Mouse (Mus musculus): ENCODE results near the gene Klhl32. TPM values are rescaled to one million over a fixed set of nuclear protein-coding genes. Genes with fewer than 3 reads are reported as not detected.
A peak's percentile ranks its signal among the peaks of the same experiment; 100 is the strongest.

The Klhl32 gene
- total and polyA plus RNA-seq, 2 experiments, result 0.05 to 0.18 TPM

- no peak for TF ChIP-seq POLR2A (IDR thresholded peaks at IDR 0.05; ENCODE audit: extremely low read depth, insufficient read depth, low read length)
- TF ChIP-seq CTCF (IDR thresholded peaks at IDR 0.05; ENCODE audit: low read depth, low read length), result no peak
- no peaks in the 10 kb centered on the region for H3K36me3 ChIP-seq (ENCODE audit: control insufficient read depth, insufficient read depth, low read length)
- H3K9ac ChIP-seq (ENCODE audit: low read depth, low read length), result no peak overlapping the region
- H3K4me3 ChIP-seq (ENCODE audit: insufficient read depth, low read depth, low read length), result no peak overlapping the region
- H3K4me1 ChIP-seq (ENCODE audit: control insufficient read depth, insufficient read depth, low read length), result no peaks in the 10 kb centered on the region
- DNase-seq (ENCODE audit: extremely low read depth, low read depth, low spot score), result no peak
- no peak overlapping the region for H3K27ac ChIP-seq (replicated peaks; ENCODE audit: insufficient read depth, low read depth, low read length)
- WGBS, result 93% methylated on average over 3 of the region's 3 CpGs
- H3K79me2 ChIP-seq (ENCODE audit: control insufficient read depth, insufficient read depth, low read length), result no peaks in the 10 kb centered on the region
- no peaks in the 10 kb centered on the region for H3K27me3 ChIP-seq (ENCODE audit: control insufficient read depth, insufficient read depth, low read length)
Measured at GRCm38 (mm10) chr4:24583997-24584396, 266.9 kb downstream of the Klhl32 start.

DNA sequence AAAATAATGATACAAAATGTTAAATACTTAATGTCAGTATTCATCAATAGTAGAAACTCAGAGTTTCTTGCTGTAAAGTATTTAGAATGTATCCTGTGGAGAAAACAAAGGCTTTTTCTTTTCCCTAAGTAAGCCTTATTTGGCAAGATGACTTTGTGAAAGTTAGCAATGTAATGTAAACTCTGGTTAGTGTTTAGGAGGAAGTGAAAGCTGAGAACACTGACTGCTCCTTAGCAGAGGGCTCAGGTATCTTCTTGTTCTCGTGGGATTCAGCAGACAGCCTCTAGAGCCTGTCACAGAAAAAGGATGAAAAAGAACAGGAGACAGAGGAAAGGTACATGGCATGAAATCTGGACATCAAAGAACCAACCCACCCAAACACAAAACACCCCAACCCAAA lies 268.6 kb downstream of the Klhl32 start:
- Histone ChIP-seq H3K4me1 (ENCODE audit: control insufficient read depth, insufficient read depth, low read length) (no peaks in the 10 kb centered on the region), H3K79me2 (ENCODE audit: control insufficient read depth, insufficient read depth, low read length) (no peaks in the 10 kb centered on the region), H3K4me3 (ENCODE audit: insufficient read depth, low read depth, low read length) (no peak overlapping the region), H3K36me3 (ENCODE audit: control insufficient read depth, insufficient read depth, low read length) (no peaks in the 10 kb centered on the region), H3K9ac (ENCODE audit: low read depth, low read length) (no peak overlapping the region), H3K27ac (replicated peaks; ENCODE audit: insufficient read depth, low read depth, low read length) (no peak overlapping the region), H3K27me3 (ENCODE audit: control insufficient read depth, insufficient read depth, low read length) (no peaks in the 10 kb centered on the region)
- no peak for TF ChIP-seq CTCF (IDR thresholded peaks at IDR 0.05; ENCODE audit: low read depth, low read length)
- TF ChIP-seq POLR2A (IDR thresholded peaks at IDR 0.05; ENCODE audit: extremely low read depth, insufficient read depth, low read length), result no peak
- DNase-seq (ENCODE audit: extremely low read depth, low read depth, low spot score), result no peak
- 55% methylated on average over 1 of the region's 1 CpGs for WGBS

DNA sequence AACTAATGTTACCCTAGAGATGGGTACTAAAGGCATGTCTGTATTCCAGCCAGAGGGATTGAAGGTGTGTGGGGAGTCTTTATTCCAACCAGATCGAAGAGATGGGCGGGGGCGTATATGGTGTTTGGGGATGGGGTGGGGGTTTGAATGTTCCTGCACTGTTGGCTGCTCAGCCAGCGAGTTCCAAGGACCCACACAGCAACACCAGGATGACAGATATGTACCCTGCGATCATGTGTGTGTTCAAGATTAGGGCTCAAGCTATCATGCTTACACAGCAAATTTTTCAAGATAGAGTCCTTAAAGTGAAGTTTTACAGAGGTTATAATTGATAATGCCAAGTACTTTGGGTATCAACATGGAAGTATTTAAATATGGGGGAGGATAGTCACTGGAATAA lies 273.3 kb downstream of the Klhl32 start:
- H3K79me2 ChIP-seq (ENCODE audit: control insufficient read depth, insufficient read depth, low read length), result no peaks in the 10 kb centered on the region
- H3K4me3 ChIP-seq (ENCODE audit: insufficient read depth, low read depth, low read length), result no peak overlapping the region
- no peaks in the 10 kb centered on the region for H3K27me3 ChIP-seq (ENCODE audit: control insufficient read depth, insufficient read depth, low read length)
- H3K27ac ChIP-seq (replicated peaks; ENCODE audit: insufficient read depth, low read depth, low read length), result no peak overlapping the region
- 98% methylated on average over 5 of the region's 5 CpGs for WGBS
- H3K9ac ChIP-seq (ENCODE audit: low read depth, low read length), result no peak overlapping the region
- no peak for DNase-seq (ENCODE audit: extremely low read depth, low read depth, low spot score)
- H3K36me3 ChIP-seq (ENCODE audit: control insufficient read depth, insufficient read depth, low read length), result no peaks in the 10 kb centered on the region
- H3K4me1 ChIP-seq (ENCODE audit: control insufficient read depth, insufficient read depth, low read length), result no peaks in the 10 kb centered on the region
- TF ChIP-seq CTCF (IDR thresholded peaks at IDR 0.05; ENCODE audit: low read depth, low read length) (no peak), POLR2A (IDR thresholded peaks at IDR 0.05; ENCODE audit: extremely low read depth, insufficient read depth, low read length) (no peak)

- H3K36me3 ChIP-seq (ENCODE audit: control insufficient read depth, insufficient read depth, low read length), result no peaks in the 10 kb centered on the region
- H3K27ac ChIP-seq (replicated peaks; ENCODE audit: insufficient read depth, low read depth, low read length), result no peak overlapping the region
- H3K4me1 ChIP-seq (ENCODE audit: control insufficient read depth, insufficient read depth, low read length), result no peaks in the 10 kb centered on the region
- no peaks in the 10 kb centered on the region for H3K27me3 ChIP-seq (ENCODE audit: control insufficient read depth, insufficient read depth, low read length)
- peak; percentile 97 for TF ChIP-seq CTCF (IDR thresholded peaks at IDR 0.05; ENCODE audit: low read depth, low read length)
- no peak for TF ChIP-seq POLR2A (IDR thresholded peaks at IDR 0.05; ENCODE audit: extremely low read depth, insufficient read depth, low read length)
- H3K79me2 ChIP-seq (ENCODE audit: control insufficient read depth, insufficient read depth, low read length), result no peaks in the 10 kb centered on the region
- peak; percentile 31 for DNase-seq (ENCODE audit: extremely low read depth, low read depth, low spot score)
- H3K9ac ChIP-seq (ENCODE audit: low read depth, low read length), result no peak overlapping the region
- no peak overlapping the region for H3K4me3 ChIP-seq (ENCODE audit: insufficient read depth, low read depth, low read length)
- 22% methylated on average over 6 of the region's 6 CpGs for WGBS
Measured at GRCm38 (mm10) chr4:24574276-24574675, 276.6 kb downstream of the Klhl32 start.

DNA sequence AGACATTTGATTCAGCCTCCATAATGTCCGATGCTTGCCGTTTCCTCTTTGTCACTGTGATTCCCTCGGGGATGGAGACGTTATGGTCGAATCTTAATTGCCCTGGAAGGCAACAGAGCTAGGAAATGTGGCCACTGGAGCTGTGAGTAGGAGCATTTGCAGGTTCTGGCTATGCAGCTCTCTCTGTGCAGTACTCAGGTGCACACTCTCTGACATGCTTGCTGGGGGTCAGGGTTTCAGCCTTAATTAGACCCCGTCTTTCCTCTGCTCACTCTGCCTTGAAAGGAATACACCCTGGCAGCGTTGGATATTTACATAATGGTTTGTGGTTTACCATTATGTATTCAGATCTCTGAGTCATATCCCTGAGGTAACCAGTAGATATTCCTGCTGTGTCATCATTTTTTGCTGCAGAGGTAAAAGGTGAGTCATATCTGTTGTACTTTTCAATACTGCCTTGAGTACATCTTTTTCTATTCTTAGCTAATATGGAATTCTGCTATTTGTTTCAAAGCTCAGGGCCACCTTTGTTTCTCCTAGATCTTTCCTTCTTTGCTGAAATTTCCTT lies 281.9 kb downstream of the Klhl32 start:
- no peaks in the 10 kb centered on the region for H3K36me3 ChIP-seq (ENCODE audit: control insufficient read depth, insufficient read depth, low read length)
- WGBS, result 95% methylated on average over 7 of the region's 7 CpGs
- no peak overlapping the region for H3K4me3 ChIP-seq (ENCODE audit: insufficient read depth, low read depth, low read length)
- TF ChIP-seq POLR2A (IDR thresholded peaks at IDR 0.05; ENCODE audit: extremely low read depth, insufficient read depth, low read length), result no peak
- TF ChIP-seq CTCF (IDR thresholded peaks at IDR 0.05; ENCODE audit: low read depth, low read length), result no peak
- no peaks in the 10 kb centered on the region for H3K79me2 ChIP-seq (ENCODE audit: control insufficient read depth, insufficient read depth, low read length)
- H3K9ac ChIP-seq (ENCODE audit: low read depth, low read length), result no peak overlapping the region
- DNase-seq (ENCODE audit: extremely low read depth, low read depth, low spot score), result no peak
- H3K27me3 ChIP-seq (ENCODE audit: control insufficient read depth, insufficient read depth, low read length), result no peaks in the 10 kb centered on the region
- no peaks in the 10 kb centered on the region for H3K4me1 ChIP-seq (ENCODE audit: control insufficient read depth, insufficient read depth, low read length)
- H3K27ac ChIP-seq (replicated peaks; ENCODE audit: insufficient read depth, low read depth, low read length), result no peak overlapping the region

DNA sequence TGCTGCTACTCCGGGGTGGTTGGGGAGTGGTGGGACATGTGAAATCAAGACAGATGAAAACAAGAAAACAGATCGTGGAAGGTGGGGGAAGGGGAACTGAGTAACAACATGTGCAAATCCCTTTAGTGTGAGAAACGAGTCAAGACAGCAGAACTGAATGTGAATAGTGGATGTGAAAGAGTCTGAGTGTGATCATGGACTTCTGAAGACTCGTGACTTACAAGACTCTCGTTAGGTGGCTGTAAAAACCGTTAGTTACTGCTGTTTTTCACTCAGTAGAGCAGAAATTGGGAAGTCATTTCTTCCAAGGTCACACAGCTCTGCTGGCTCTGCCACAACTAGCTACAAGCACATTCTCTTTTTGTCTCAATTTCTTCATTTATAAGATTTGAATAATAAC lies 282.9 kb downstream of the Klhl32 start:
- no peak for DNase-seq (ENCODE audit: extremely low read depth, low read depth, low spot score)
- 81% methylated on average over 6 of the region's 6 CpGs for whole genome bisulfite sequencing
- no peak overlapping the region for H3K4me3 ChIP-seq (ENCODE audit: insufficient read depth, low read depth, low read length)
- no peaks in the 10 kb centered on the region for H3K79me2 ChIP-seq (ENCODE audit: control insufficient read depth, insufficient read depth, low read length)
- no peaks in the 10 kb centered on the region for H3K4me1 ChIP-seq (ENCODE audit: control insufficient read depth, insufficient read depth, low read length)
- no peak overlapping the region for H3K9ac ChIP-seq (ENCODE audit: low read depth, low read length)
- no peaks in the 10 kb centered on the region for H3K36me3 ChIP-seq (ENCODE audit: control insufficient read depth, insufficient read depth, low read length)
- TF ChIP-seq POLR2A (IDR thresholded peaks at IDR 0.05; ENCODE audit: extremely low read depth, insufficient read depth, low read length) (no peak), CTCF (IDR thresholded peaks at IDR 0.05; ENCODE audit: low read depth, low read length) (no peak)
- H3K27me3 ChIP-seq (ENCODE audit: control insufficient read depth, insufficient read depth, low read length), result no peaks in the 10 kb centered on the region
- H3K27ac ChIP-seq (replicated peaks; ENCODE audit: insufficient read depth, low read depth, low read length), result no peak overlapping the region

Other genes starting within 250 kb of the Klhl32 start
- gene Ndufaf4, start 47.0 kb upstream of the Klhl32 start, total RNA-seq (2014; rRNA removed), result 10.8 and 12.7 TPM in 2 replicates
- 3.4 and 4.0 TPM in 2 replicates for gene Ndufaf4, start 47.0 kb upstream of the Klhl32 start, polyA plus RNA-seq (2012; rRNA removed)
- gene Gpr63, start 115.3 kb upstream of the Klhl32 start, total RNA-seq (2014; rRNA removed), result 0.09 and 0.13 TPM in 2 replicates
- gene Gpr63, start 115.3 kb upstream of the Klhl32 start, polyA plus RNA-seq (2012; rRNA removed), result 0.18 and 0.47 TPM in 2 replicates

All from liver, adult 2 months (tissue).